Mouse (Mus musculus) spleen, adult 18-20 months (tissue): ENCODE measurements around the gene Mtor.

Experiments used
- DNase-seq, 2 experiments: peaks; one replicate each; pipeline ENCODE4 v3.0.0; 2022; ENCODE audit warnings: mixed read lengths in 2 of 2

Mtor gene

GRCm38 (mm10) chr4:148535876-148536275, 87.5 kb downstream of the Mtor start:
- no peak for DNase-seq

DNA sequence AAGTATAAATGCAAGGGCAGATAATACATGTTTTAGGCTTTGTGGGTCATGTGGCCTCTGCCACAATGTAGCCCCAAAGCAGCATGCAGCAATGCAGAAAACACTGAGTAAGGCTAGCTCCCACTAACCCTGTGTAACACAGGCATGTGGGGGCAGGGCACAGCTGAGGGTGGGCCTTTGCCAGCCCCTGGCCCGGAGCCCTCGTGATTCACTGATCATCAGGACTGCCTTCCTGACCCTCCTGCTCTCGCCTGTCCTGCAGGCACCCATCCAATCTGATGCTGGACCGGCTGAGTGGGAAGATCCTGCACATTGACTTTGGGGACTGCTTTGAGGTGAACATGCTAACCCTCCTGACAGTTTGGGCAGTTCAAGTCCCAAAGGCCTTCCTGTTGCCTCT, 100.7 kb downstream of the Mtor start:
- no peak for DNase-seq

DNA sequence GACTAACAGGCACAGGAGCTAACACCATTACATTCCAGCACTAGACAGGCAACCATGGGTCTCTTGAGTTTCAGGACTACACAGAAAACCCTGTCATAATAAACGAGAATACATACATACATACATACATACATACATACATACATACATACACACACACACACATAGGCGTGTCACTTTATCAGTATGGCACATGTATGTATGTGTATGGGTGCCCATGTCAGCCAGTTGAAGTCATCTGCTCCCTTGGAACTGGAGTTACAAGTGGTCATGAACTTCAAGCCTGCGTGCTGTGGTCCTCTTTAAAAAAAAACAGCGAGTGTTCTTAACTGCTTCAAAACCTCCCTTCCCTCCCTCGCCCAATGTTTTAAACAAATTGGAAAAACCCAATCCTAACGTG, 109.4 kb downstream of the Mtor start:
- DNase-seq = no peak

GRCm38 (mm10) chr4:148558297-148559000, 110.0 kb downstream of the Mtor start, which contains the start of gene Exosc10:
Gene Exosc10 (plus strand): TSS chr4:148558429.
- peak; percentile 78 to 84 for DNase-seq

GRCm38 (mm10) chr4:148562676-148563075, 114.3 kb downstream of the Mtor start:
- DNase-seq = no peak

DNA sequence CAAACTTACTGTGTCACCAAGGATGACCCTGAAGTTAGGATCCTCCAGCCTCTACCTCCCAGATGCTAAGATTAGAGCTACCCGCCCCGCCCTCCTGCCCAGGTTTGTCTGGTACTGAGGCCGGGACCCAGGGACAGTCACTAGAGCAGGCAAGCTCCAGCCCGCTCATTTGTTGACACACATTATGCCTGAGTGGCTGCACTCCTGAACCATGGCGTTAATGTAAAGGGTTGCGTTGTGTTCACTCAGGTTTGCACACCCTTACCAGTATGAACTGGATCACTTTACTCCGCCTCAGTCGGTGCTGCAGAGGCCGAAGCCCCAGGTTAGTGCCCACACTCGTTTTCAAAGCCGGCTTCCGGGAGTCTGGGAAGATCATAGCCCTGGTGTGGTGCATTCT, 115.2 kb downstream of the Mtor start:
- DNase-seq = no peak

- no peak for DNase-seq
Observed at GRCm38 (mm10) chr4:148570138-148570537, 121.7 kb downstream of the Mtor start.

- DNase-seq = no peak
Observed at GRCm38 (mm10) chr4:148570693-148571295, 122.4 kb downstream of the Mtor start.

GRCm38 (mm10) chr4:148573222-148573621, 124.8 kb downstream of the Mtor start:
- DNase-seq = no peak

DNA sequence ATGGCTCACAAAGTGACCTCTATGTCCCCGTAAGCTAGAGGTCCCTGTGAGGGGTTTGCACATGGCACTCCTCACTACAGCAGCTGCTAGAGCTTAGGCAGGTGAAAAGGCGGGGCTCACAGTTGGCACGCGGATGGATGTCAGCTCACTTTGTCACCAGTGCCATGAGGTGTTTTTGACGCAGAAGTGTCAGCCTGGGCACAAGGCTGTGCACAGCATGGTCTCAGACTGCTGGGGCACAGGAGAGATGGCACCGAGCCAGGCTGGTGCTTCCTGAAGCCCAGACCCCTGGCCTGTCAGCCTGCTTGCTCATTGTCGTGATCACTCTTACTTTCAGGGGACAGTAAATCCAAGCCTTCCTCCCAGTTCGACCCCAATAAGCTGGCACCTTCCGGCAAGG, 132.4 kb downstream of the Mtor start:
- no peak for DNase-seq

DNA sequence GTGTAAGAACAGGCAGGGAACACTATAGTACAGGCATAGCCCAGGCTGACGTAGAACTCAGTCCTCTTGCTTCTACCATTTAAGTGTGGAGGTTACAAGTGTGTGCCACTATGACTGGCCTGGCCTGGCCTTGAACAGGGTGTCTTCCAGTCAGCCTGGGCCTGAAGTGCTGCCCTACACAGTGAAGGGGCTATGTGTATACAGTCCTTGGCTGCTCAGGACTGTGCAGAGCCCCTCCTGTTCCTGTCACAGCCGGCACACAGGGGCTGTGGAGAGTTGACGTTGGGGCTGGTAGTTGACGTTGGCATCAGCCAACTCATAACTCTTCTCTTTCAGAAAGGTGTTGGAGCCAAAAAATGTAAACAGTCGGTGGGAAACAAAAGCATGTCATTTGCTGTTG, 133.0 kb downstream of the Mtor start:
- no peak for DNase-seq

DNA sequence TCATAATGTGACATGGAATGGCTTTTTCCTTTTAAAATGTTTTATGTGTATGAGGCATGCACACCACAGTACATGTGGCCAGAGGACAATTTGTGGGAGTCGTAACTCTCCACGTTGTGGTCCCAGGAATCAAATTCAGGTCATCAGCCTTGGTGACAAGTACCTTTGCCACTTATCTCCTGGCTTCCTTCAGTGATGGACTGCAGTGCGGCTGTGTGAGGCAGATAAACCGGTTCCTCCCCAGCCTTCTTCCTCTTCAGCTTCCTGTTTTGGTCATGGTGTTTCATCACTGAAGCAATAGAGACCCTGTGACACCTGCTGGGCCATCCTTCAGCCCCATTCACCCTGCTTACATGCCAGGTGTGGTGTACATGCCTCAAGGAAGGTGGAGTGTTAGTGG, 134.8 kb downstream of the Mtor start:
- DNase-seq = no peak

DNA sequence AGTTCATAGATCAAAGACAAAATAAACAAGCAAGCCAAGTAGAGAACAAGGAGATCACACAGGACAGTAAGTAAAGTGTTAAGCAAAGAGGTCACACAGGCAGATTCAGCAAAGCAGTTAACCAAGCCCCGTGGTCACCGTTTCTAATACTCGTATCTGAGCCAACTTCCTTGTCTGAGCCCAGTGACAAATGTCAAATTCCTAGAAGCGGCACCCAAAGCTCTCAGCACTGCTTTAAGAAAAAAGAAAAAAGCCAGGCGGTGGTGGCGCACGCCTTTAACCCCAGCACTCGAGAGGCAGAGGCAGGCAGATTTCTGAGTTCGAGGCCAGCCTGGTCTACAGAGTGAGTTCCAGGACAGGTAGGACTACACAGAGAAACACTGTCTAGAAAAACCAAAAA, 138.2 kb downstream of the Mtor start:
- no peak for DNase-seq

DNA sequence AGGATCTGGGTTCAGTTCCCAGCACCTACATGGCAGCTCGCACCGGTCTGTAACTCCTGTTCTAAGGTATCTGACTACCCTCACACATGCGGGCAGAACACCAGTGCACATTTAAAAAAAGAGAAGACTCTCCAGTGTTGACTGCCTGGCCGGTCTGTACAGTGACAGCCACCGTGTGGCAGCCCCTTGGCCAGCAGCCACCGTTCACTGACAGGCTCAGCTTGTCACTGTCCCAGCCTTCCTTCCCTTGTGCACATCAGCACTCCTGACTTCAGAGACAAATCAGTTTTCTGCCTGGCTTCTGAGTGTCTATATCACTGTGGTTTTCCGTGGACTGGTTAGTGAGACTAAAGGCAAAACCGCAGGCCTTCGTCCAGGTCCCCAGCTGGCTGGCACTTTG, 140.4 kb downstream of the Mtor start:
- no peak for DNase-seq

- no peak for DNase-seq
Observed at GRCm38 (mm10) chr4:148589565-148589964, 141.2 kb downstream of the Mtor start.

GRCm38 (mm10) chr4:148590421-148591170, 142.2 kb downstream of the Mtor start:
- DNase-seq = peak in 1 of 2 experiments; percentile 12

- peak; percentile 95 to 97 for DNase-seq
Observed at GRCm38 (mm10) chr4:148591171-148591630, 142.8 kb downstream of the Mtor start, which contains the start of gene Srm. Gene Srm (plus strand): TSS chr4:148591503.

GRCm38 (mm10) chr4:148591637-148592380, 143.4 kb downstream of the Mtor start:
- DNase-seq = no peak

- no peak for DNase-seq
Observed at GRCm38 (mm10) chr4:148593996-148594395, 145.6 kb downstream of the Mtor start.

DNA sequence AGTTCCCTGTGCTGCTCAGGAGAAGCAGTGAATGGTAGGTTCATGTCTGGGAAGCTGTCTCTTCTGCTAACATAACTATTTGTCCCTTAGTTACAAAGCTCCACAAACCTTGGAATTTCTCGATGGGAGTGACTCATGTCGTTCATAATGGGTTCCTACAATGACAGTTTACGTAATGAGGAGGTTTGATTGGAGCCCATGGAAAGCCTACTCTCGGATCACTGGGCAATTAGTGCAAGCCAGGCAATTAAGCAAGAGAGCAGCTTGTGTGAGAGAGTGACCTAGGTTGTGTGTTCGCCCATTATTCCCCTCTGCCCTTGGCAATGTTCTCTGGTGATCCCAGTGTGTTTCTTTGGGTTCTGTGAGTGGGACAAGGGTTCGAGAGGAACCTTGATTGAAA, 147.5 kb downstream of the Mtor start:
- no peak for DNase-seq

- no peak for DNase-seq
Observed at GRCm38 (mm10) chr4:148596731-148597130, 148.3 kb downstream of the Mtor start.

DNA sequence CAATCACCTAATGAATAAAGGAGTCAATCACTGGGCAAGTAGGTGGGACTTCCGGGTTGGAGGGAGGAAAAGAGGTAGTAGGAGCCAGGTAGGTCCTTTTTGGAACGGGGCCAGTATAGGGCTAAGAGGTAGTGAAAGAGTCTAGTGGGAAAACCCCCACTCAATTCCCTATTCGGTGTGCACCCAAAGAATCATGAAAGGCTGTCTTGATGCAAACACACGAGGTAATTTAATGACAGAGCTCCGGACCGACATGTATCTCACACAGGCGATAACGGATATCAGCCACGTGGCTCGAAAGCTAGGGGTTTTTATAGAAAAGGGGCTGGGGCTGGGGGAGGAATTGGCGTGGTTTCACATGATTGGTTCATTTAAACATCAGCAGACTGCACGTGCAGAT, 150.4 kb downstream of the Mtor start:
- no peak for DNase-seq

DNA sequence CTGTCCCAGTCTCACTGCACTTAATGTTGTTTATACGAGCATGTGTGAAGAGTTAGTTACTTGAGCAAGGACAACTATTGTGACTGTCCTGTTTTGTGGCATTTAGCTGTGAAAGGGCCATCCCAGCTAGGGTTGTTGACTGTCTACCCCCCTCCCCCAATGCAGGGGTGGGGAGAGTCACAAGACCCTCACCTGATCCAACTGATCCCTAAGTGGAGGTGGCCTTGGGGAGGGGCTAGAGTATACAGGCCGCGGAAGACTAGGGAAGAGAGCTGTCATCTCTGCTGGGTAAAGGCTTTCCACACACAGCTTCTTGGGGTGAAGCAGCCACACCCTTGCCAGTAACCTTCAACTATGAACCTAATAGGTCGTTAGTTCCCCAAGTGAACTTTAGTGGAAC, 151.9 kb downstream of the Mtor start:
- DNase-seq = no peak
